Mouse (Mus musculus): ENCODE results near the gene Mymx.
A peak's percentile ranks its signal among the peaks of the same experiment; 100 is the strongest.
"Not testable (repeated sequence)": the region's sequence is repeated elsewhere in the genome, so short reads cannot be mapped to it uniquely, and the experiment has no call there.

Mymx gene

GRCm38 (mm10) chr17:45601877-45602304 lies at the start of gene Mymx:
Gene Mymx (minus strand): TSS chr17:45602102.
- DNase-seq, result no peak

DNA sequence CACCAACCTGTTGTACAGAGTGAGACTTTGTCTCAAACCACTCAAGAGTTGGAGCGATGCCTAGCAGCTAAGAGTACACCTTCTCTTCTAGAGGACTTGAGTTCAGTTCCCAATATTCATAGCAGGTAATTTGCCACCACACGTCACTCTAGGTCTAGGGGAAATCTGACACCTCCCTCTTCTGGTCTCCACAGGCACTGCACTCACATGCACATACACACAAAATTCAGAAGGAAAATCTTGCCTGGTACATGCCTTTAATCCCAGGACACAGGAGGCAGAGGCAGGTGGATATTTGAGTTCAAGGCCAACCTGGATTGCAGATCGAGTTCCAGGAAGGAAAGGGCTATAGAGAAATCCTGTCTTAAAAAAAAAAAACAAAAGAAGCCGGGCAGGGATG lies 42.3 kb upstream of the Mymx start:
- DNase-seq, result no peak

DNA sequence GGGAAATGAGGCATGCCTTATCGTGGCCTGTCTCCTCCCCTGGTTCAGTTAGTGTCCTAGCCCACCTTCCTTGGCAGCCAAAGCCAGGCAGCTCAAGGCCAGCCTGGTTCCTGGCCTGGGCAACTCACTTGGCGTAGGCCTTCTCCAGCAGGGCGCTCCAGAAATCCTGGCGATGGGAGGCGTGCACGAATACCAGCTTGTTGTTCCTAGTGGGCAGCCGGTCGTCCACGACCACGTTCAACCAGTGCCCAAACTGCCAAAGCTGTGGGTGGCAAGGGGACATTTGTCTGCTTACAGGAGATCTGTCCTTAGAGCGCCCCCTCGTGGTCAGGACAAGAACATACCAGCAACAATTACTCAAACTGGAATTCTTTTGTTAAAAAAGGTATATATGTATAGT lies 40.8 kb upstream of the Mymx start:
- DNase-seq, result peak; percentile 44

DNA sequence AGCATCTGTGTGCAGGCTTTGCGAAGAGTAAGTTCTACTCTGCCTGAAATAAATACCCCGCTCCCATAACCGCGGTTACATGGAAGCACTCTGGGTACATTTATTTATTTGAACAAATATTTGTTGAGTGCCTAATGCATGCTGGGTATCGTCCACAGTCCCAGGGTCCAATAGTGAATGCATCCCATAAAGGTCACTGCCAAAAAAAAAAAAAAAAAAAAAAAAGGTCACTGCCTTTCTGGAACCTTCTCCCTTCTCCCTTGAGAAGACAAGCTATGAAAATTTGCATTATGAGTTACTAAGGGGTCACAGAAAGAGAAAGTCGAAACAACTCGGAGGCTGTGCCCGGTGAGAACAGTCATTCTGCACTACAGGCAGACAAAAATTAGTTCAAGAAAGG lies 40.1 kb upstream of the Mymx start:
- DNase-seq, result no peak

GRCm38 (mm10) chr17:45638596-45639295 lies 36.8 kb upstream of the Mymx start:
- DNase-seq, result no peak

- DNase-seq, result no peak
These were observed 32.1 kb upstream of the Mymx start for GRCm38 (mm10) chr17:45634033-45634432.

DNA sequence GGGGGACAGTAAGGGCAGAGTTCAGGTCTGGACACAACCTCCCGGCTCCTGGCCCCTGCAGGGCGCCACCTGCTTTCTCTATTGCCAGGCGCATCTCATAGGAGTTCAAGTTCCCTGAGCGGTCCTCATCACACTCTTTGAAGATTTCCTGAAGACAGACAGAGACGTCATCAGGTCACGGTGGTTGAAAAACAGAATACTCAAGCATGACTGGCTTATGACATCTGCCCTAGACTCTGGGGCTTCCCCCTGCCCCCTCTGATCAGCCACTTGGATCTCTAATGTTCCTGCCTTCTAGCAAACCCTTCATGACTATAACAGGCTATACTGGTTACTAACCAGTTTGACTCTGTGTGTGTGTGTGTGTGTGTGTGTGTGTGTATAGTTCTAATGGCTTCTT lies 30.0 kb upstream of the Mymx start:
- no peak for DNase-seq

GRCm38 (mm10) chr17:45630992-45631391 lies 29.1 kb upstream of the Mymx start:
- no peak for DNase-seq

DNA sequence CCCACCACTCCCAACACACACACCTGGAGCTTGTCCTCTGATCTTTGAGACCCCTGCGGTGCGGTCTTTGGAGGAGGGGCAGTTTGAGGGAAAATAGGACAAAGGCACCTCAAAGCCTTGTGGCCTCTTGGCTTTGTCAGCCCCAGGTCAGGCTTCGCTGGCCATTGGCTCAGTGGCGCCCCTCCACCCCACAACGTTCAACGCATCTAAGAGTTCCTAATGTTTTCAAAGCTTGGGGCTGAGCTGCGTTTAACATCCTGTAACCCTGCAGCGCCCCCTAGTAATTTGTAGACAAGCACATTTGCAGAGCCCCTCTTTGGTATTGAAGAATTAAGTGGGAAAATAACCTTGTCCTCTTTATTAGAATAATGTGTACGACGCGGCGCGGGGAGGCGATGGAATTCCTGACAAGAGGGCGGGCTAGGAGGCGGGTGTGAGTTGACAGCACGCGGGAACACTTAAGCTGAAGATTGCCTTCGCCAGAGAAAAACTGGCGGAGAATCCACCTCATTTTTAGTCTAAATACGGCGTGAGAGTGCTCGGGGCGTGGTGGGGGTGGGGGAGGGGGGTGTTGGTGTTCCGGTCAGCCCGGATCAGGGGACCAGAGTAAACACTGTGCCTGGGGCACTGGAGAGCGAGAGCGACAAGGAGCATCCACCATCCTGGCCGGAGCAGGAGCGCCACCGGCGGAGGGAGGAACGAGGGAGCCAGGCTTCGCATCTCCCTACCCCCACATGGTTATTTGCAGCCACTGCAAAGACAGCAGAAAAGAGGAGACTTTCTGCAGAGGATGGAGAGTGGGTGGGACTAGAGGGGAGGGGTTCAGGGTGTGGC lies 28.2 kb upstream of the Mymx start:
- DNase-seq, result peak; percentile 69

- no peak for DNase-seq
These were observed 27.3 kb upstream of the Mymx start for GRCm38 (mm10) chr17:45628885-45629855.

- DNase-seq, result no peak
These were observed 26.3 kb upstream of the Mymx start for GRCm38 (mm10) chr17:45628160-45628559.

GRCm38 (mm10) chr17:45626577-45627134 lies 24.8 kb upstream of the Mymx start:
- DNase-seq, result peak; percentile 56

GRCm38 (mm10) chr17:45623425-45623824 lies 21.5 kb upstream of the Mymx start:
- DNase-seq, result not testable (repeated sequence)

- no peak for DNase-seq
These were observed 17.7 kb upstream of the Mymx start for GRCm38 (mm10) chr17:45619386-45620256.

- DNase-seq, result peak; percentile 31
These were observed 17.1 kb upstream of the Mymx start for GRCm38 (mm10) chr17:45618941-45619385.

DNA sequence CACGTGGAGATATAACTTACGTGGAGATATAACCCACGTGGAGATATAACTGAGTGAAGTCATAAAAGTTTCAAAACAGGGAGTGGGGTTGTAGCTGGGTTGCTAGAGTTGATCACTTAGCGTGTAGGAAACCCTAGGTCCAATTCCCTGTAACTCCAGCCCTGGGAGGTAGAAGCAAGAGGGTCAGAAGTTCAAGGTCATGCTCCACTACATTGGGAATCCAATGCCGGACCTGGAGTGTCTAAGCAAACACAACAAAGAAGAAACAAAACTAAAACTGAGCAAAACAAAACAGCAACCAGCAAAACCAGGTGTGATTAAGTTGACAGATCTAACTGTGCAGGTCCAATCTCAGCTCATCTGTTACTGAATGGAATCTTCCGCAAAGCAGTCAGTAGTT lies 15.8 kb upstream of the Mymx start:
- DNase-seq, result no peak

- no peak for DNase-seq
These were observed 14.8 kb upstream of the Mymx start for GRCm38 (mm10) chr17:45616679-45617078.

DNA sequence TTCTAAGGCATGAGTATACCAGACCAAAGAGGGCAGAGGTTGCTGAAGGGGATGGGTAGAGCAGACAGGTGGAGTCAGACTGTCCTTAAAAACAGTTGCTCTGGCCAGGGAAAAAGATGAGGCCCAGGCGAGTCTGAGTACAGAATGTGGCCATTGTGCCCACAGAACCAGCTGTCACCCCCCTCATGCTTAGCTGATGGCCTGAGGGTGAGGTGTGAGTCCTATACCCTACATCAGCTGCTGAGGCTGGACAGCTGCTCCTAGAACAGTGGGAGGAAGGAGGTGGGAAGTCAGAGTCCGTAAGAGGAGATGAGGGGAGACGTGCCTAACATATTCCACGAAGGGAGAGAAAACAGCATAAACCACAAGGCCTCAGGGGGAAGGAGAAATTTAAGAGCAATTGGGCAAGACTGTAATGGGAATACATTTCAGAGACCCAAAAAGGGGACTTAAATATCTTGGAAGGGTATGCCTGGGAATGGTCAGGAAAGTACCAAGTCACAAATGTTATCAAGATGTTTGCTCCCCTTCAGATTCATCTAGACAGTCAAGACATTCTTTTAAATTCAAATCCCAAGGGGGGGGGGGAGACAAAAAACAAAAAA lies 14.2 kb upstream of the Mymx start:
- no peak for DNase-seq

DNA sequence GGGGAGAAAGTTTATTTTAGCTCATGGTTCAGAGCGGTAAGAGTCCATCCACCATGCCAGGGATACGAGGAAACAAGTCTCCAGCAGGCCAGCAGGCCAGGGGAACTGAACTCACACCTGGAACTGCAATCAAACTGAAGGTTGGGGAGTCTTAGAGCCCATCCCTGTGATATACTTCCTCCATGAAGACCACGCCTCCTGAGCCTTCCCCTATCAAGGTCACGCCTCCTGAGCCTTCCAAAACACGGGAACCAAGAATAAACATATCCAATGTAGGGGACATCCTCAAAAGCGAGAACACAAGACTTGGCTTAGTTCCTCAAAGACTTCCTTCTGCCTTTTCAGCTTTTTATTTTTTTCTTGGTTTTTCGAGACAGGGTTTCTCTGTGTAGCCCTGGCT lies 11.0 kb upstream of the Mymx start:
- DNase-seq, result no peak

GRCm38 (mm10) chr17:45612008-45612407 lies 10.1 kb upstream of the Mymx start:
- no peak for DNase-seq
